Mouse (Mus musculus) heart, postnatal 0 days (tissue): ENCODE data around the gene Chsy1.

Source experiments
- CTCF ChIP-seq: IDR thresholded peaks from 2 replicates; pipeline ENCODE4 v1.5.1; 2016; ENCODE audit warnings: antibody characterized with exemption, control low read depth, low read depth
- EP300 ChIP-seq: IDR thresholded peaks from 2 replicates; pipeline ENCODE4 v1.6.1; 2016; ENCODE audit warnings: antibody characterized with exemption, low read depth

DNA sequence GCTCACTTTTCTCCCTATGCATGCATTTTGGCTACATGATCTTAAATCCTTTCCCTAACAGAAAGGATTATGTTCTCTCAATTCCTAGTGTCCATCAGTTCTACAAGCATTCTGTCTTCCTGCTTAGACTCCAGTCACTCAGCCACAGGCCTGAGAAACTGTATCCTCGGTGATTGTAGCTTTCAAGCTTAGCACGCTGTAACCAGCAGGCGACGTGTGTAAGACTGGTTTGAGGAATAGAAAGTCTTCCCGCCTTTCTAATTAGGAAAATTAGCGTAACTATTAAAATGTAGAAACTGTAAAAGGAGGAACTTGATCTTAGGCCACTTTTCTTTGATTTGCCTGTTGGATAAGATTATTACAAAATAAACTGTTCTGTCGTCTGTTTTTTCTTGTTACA, 9.5 kb downstream of the Chsy1 start:
- TF ChIP-seq CTCF (no peak), EP300 (no peak)
